Mouse (Mus musculus) gastrocnemius, adult 2 months (tissue): ENCODE measurements at regions not wholly inside any gene's neighbourhood (a gene's known extent, or its start where the extent isn't known, plus 50 kb on each side); places are given as distances from the start of the nearest gene placed in this dataset.
A peak's percentile ranks its signal among the peaks of the same experiment; 100 is the strongest.

ENCODE experiments used
- DNase-seq: peaks from one replicate; pipeline ENCODE4 v3.0.0; 2022
- H3K27ac ChIP-seq: fragments of 200-600 bp; 2 replicates; pipeline ENCODE4 v1.8.1; 2022; ENCODE audit warnings: mild to moderate bottlenecking
- H3K4me3 ChIP-seq: fragments of 200-600 bp; 2 replicates; pipeline ENCODE4 v1.8.1; 2022; ENCODE audit warnings: mild to moderate bottlenecking, moderate library complexity
- CTCF ChIP-seq: fragments of 200-600 bp; IDR thresholded peaks from 2 replicates; pipeline ENCODE4 v1.8.1; 2022; ENCODE audit warnings: antibody characterized with exemption, mild to moderate bottlenecking, moderate library complexity
- intact Hi-C: fragments of 180-260 bp; cut with DNase I; formaldehyde crosslinking; loops from one replicate; pipeline ENCODE4 v1.15.1; 2025

DNA sequence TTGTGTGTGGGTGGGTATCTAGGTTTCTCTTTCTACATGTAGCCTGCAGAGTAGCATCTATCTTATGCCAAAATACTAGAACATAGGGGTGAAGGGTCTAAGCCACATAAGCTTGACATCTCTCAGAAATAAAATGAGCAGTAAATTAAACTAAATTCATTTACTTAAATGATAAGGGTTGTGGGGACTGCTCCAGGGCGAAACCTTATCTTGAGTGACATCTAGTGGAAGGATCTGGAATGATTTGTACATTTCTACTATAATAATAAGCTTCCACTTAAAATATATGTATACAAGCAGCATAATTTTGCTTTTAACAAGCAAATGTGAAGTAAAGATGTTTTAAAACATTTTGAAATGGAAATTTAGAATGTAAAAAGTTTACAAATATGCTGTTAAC lies 271.4 kb downstream of the Vgll3 start:
- no peak overlapping the region for H3K4me3 ChIP-seq
- TF ChIP-seq CTCF, result peak; percentile 65
- no peak overlapping the region for H3K27ac ChIP-seq
- no peak for DNase-seq
- intact Hi-C loops, result loop anchor here (5.0 kb wide), 2 partner anchors 299 to 459 kb away; no protein-coding TSS in a partner anchor

GRCm38 (mm10) chr16:66092766-66093165 lies 277.7 kb downstream of the Vgll3 start:
- no peak overlapping the region for H3K27ac ChIP-seq
- TF ChIP-seq CTCF, result no peak
- H3K4me3 ChIP-seq, result no peak overlapping the region
- no peak for DNase-seq
- intact Hi-C loops, result no loop called here

- no peak for TF ChIP-seq CTCF
- intact Hi-C loops, result no loop called here
- Histone ChIP-seq H3K4me3 (no peak overlapping the region), H3K27ac (no peak overlapping the region)
- no peak for DNase-seq
These were observed 280.6 kb downstream of the Vgll3 start for GRCm38 (mm10) chr16:66095682-66096081.

DNA sequence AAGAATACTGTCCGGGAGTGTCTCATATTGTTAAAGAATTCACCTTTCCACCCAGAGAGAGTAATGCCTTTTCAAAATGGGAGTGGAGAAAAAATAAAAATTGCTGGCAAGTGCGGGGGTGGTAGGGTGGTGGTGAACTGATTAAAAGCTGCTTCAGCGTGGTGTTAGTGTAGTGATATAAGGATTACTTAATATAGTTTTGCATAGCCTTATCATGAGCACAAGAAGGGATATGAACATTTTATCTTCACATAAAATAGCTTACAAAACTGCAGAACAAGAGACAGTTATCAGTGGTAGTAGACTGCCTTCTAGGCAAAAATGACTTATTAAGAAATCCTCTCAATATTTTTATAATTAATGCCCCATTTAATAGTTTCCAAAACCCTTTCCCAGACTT lies 302.9 kb downstream of the Vgll3 start:
- Histone ChIP-seq H3K4me3 (no peak overlapping the region), H3K27ac (no peak overlapping the region)
- no peak for DNase-seq
- no peak for TF ChIP-seq CTCF
- intact Hi-C loops, result no loop called here

- DNase-seq, result no peak
- H3K4me3 ChIP-seq, result no peak overlapping the region
- intact Hi-C loops, result no loop called here
- no peak overlapping the region for H3K27ac ChIP-seq
- TF ChIP-seq CTCF, result no peak
These were observed 322.7 kb downstream of the Vgll3 start for GRCm38 (mm10) chr16:66137755-66138154.

DNA sequence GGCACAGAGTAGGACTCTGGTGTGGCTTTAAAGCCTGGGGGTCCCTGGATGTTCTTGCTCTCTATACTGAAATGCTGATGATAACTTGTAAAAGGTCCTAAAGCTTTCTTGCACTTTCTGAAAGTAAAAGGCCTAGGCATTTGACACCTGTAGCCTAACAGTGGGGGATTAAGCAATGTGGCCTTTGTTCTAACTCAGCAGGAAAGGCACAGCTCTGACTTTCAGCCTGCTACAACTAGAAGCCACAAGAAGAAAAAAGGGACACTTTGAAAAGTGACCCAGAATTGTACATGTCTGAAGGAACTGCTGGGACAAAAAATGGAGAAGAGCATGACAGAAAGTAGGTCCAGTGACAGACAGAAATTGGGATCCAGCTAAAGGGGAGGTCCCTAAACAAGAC lies 329.7 kb downstream of the Vgll3 start:
- intact Hi-C loops, result no loop called here
- Histone ChIP-seq H3K27ac (no peak overlapping the region), H3K4me3 (no peak overlapping the region)
- no peak for TF ChIP-seq CTCF
- DNase-seq, result no peak

DNA sequence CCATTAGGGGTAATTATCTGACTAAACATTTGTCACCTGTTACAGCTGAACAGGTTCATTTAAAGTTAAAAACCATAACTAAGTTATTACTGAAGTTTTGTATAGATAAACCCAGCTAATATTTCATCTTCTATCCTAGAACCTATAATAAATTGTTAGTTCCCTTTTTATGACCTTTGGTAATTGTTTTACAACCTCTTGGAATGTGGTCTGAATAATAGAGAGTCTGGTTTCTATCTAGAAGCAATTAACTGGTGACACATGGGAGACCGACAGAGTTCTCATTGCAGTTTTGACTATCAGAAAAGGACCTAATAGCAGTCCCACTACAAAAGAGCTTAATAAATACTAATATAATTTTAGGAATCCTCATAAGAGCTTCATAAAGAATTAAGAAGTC lies 330.2 kb downstream of the Vgll3 start:
- TF ChIP-seq CTCF, result no peak
- DNase-seq, result no peak
- H3K4me3 ChIP-seq, result no peak overlapping the region
- intact Hi-C loops, result no loop called here
- no peak overlapping the region for H3K27ac ChIP-seq

GRCm38 (mm10) chr16:66168289-66168688 lies 353.2 kb downstream of the Vgll3 start:
- intact Hi-C loops, result no loop called here
- Histone ChIP-seq H3K27ac (no peak overlapping the region), H3K4me3 (no peak overlapping the region)
- TF ChIP-seq CTCF, result no peak
- DNase-seq, result no peak

- no peak overlapping the region for H3K27ac ChIP-seq
- TF ChIP-seq CTCF, result peak; percentile 76
- DNase-seq, result no peak
- H3K4me3 ChIP-seq, result no peak overlapping the region
- intact Hi-C loops, result no loop called here
These were observed 375.7 kb downstream of the Vgll3 start for GRCm38 (mm10) chr16:66190801-66191200.

DNA sequence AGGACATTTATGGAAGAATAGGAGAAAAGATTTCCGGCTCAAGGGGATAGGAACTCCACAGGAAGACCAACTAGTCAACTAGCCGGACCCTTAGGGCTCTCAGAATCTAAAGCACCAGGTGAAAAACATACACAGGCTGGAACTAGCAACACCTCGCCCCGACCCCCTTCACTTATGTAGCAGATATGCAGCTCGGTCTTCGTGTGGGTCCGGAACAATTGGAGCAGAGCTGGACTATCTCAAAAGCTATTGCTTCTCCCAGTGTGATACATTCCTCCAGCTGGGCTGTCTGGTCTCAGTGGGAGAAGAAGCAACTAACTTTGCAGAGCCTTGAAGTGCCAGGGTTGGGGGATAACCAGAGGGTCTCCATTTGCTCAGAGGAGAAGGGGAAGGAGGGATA lies 386.3 kb downstream of the Vgll3 start:
- TF ChIP-seq CTCF, result no peak
- no peak for DNase-seq
- no peak overlapping the region for H3K4me3 ChIP-seq
- no peak overlapping the region for H3K27ac ChIP-seq
- intact Hi-C loops, result no loop called here
